Mouse (Mus musculus) embryonic facial prominence, embryonic 12.5 days (tissue): ENCODE data around the gene Cmas. TPM values are rescaled to one million over a fixed set of nuclear protein-coding genes. Genes with fewer than 3 reads are reported as not detected.

Experiments used
- ATAC-seq: fragments of 200-750 bp; cut with Nextera tagmentation; 2 replicates; pipeline ENCODE4 v1.8.0; 2017; ENCODE audit not compliant: insufficient number of reproducible peaks, insufficient read depth, low FRiP score, low TSS enrichment
- H3K27ac ChIP-seq: fragments of 300-500 bp; sonication (generic); 2 replicates; pipeline ENCODE4 v1.5.1; 2016; ENCODE audit warnings: mild to moderate bottlenecking
- H3K27me3 ChIP-seq: fragments of 300-500 bp; sonication (generic); 2 replicates; pipeline ENCODE4 v1.6.1; 2016; ENCODE audit warnings: mild to moderate bottlenecking, moderate library complexity
- H3K36me3 ChIP-seq: fragments of 300-500 bp; sonication (generic); 2 replicates; pipeline ENCODE4 v1.6.1; 2016; ENCODE audit warnings: mild to moderate bottlenecking
- H3K4me1 ChIP-seq: fragments of 300-500 bp; sonication (generic); 2 replicates; pipeline ENCODE4 v1.6.1; 2016
- H3K4me2 ChIP-seq: fragments of 300-500 bp; sonication (generic); replicated peaks from 2 replicates; pipeline ENCODE4 v1.6.1; 2016; ENCODE audit warnings: mild to moderate bottlenecking, moderate library complexity
- H3K4me3 ChIP-seq: fragments of 300-500 bp; sonication (generic); 2 replicates; pipeline ENCODE4 v1.5.1; 2016; ENCODE audit warnings: mild to moderate bottlenecking
- H3K9ac ChIP-seq: fragments of 300-500 bp; sonication (generic); 2 replicates; pipeline ENCODE4 v1.6.1; 2016; ENCODE audit warnings: mild to moderate bottlenecking, moderate library complexity
- H3K9me3 ChIP-seq: fragments of 300-500 bp; sonication (generic); 2 replicates; pipeline ENCODE4 v1.6.1; 2016; ENCODE audit warnings: mild to moderate bottlenecking, moderate library complexity
- WGBS: fragments of 180-500 bp; shearing (Covaris S2); methylation state at CpG from one replicate; pipeline ENCODE4 v1.1.7; 2016; 5-methylcytosine and 5-hydroxymethylcytosine counted together
- polyA plus RNA-seq: library from polyadenylated mRNA; unstranded; fragments of >200 nt; fragmentation: Nextera tagmentation; extraction: Ambion mirVana; gene quantifications from 2 replicates; pipeline ENCODE4 v1.2.1, GENCODE M21; 2016

Cmas gene
- polyA plus RNA-seq, 1 experiment from 2014 or later: 92.4 TPM

DNA sequence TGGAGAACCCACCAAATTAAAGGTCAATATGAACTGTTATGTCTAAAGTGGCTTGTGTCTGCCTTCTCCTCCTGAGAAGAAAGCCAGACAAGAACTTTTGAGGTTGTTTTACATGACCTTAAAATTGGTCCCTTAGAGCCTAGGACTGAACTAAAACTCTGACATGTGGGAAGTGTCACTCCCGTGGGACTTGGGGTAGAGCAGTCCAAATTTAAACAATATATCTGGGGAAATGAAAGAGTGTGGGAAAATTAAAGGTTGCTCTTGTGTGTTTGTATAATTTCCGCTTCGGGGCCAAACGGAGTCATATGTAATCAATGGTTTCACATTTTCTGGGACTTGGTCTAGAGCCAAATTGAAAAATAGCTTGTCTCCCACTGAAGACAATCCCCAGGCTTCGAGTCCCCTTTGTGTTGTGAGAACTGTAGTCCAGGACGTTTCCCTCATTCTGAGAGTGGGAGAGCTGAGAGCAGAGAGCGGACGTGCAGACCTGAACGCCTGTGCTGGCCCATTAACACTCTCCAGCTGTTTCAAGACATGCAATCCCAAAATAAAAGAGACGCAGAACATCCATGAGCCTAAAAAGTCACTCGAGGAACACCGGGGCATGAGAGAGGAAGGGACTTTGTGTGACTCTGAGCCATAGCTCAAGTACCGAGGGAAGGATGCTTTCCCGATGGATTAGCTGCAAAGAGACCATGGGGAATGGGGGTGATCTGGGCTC, 23.8 kb upstream of the Cmas start:
- Histone ChIP-seq H3K9me3 (no peaks in the 10 kb centered on the region), H3K4me3 (no peak overlapping the region), H3K27ac (peak overlapping the region; percentile 13; the same call in 1 of the 2 replicates), H3K4me2 (no peak overlapping the region), H3K27me3 (no peaks in the 10 kb centered on the region), H3K4me1 (0 out of 2 replicates have a peak, but pooled peaks cover 2% of the 10 kb centered on the region), H3K36me3 (no peaks in the 10 kb centered on the region), H3K9ac (no peak overlapping the region)
- 62% methylated on average over 14 of the region's 14 CpGs for WGBS
- ATAC-seq: no peak

DNA sequence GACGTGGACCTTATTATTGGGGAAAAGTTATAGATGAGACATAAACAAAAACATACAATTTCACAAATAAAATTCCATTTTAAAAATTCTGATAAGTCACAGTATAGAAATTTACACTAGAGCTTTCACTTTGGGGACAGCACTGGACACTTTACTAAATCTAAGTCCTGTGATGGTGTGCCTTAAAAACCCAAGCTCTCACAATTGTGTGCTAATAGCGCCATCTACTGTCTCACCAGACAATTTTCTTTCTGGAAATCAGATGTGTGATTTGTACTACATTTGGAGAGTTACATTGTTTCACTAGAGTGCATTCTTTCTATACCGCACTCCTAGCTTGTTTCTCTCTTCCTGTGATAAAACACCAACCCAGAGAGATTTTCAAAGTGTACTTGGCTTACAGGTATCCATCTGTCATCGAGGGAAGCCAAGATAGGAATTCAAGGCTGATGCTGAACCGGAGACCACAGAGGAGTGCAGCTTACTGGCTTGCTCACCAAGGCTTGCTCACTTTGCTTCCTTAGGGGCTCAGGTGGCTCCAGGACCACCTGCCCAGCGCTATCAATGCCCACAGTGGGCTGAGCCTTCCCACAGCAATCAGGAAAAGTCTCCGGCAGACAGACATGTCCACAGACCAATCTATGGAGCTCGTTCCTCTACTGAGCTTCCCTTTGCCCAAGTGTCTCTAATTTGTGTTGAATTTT, 21.0 kb upstream of the Cmas start:
- no peak overlapping the region for H3K4me3 ChIP-seq
- no peak overlapping the region for H3K9ac ChIP-seq
- no peaks in the 10 kb centered on the region for H3K9me3 ChIP-seq
- no peak overlapping the region for H3K27ac ChIP-seq
- no peaks in the 10 kb centered on the region for H3K27me3 ChIP-seq
- WGBS: 45% methylated on average over 8 of the region's 8 CpGs
- ATAC-seq: no peak
- 0 out of 2 replicates have a peak, but pooled peaks cover 2% of the 10 kb centered on the region for H3K4me1 ChIP-seq
- no peaks in the 10 kb centered on the region for H3K36me3 ChIP-seq
- H3K4me2 ChIP-seq: no peak overlapping the region

DNA sequence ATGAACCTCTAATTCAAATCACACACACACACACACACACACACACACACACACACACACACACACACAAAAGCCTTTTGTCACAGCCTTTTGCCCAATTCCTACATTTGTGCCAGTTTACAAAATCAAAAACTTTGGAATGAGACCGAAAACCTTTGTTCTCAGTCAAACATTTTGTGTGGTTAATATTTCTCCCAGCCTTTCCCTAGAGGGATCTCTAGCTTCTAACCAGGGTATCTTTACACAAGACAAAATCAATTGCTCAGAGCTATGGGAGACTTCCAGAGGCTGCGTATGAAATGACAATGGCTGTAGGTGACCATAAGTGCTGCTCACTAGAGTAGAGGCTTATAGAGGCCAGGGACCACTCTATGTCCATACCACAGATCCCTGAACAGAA, 18.3 kb upstream of the Cmas start:
- no peak overlapping the region for H3K4me2 ChIP-seq
- no peaks in the 10 kb centered on the region for H3K4me1 ChIP-seq
- no peaks in the 10 kb centered on the region for H3K9me3 ChIP-seq
- H3K36me3 ChIP-seq: no peaks in the 10 kb centered on the region
- no peak overlapping the region for H3K4me3 ChIP-seq
- no peaks in the 10 kb centered on the region for H3K27me3 ChIP-seq
- no peak overlapping the region for H3K27ac ChIP-seq
- ATAC-seq: no peak
- 91% methylated on average over 2 of the region's 2 CpGs for WGBS
- H3K9ac ChIP-seq: no peak overlapping the region

DNA sequence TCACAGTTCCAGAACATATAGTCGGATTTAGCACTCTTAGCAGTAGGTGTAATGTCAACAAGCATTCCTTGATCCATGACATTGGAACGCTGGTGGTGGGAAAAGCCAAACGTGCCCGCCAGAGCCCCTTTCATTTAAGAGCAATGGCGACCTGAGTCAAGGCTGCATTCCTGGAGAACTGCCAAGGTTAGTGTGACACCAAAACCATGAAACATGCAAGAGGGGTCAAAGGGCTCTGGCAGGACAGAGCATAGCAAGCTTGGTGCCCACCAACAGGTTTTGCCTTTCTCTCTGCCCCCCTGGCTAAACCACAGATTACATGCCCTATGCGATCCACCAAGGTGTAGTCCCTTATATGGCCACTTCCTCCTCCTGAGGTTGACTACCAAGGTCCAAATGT, 17.8 kb upstream of the Cmas start:
- Histone ChIP-seq H3K4me3 (no peak overlapping the region), H3K27me3 (no peaks in the 10 kb centered on the region), H3K9me3 (no peaks in the 10 kb centered on the region), H3K36me3 (no peaks in the 10 kb centered on the region), H3K9ac (no peak overlapping the region), H3K4me2 (no peak overlapping the region), H3K27ac (no peak overlapping the region), H3K4me1 (no peaks in the 10 kb centered on the region)
- no peak for ATAC-seq
- WGBS: 78% methylated on average over 6 of the region's 6 CpGs

DNA sequence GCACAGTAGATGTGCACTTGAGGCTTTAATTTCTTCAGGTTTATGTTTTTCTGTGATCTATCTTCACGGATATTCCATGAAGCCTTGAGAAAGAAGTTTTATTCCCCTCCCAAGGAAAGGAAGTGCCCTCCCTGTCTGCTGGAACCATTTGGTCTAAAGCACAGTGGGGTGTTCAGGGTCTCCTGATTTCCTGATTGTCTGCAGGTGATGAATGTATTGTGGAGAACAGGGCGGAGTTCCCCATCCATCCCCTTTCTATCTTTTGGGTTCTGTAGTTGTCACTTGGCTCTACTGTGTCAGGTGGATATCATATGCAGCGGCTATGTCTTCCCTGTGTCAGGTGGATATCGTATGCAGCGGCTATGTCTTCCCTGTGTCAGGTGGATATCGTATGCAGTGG, 14.7 kb upstream of the Cmas start:
- H3K4me1 ChIP-seq: no peaks in the 10 kb centered on the region
- WGBS: 85% methylated on average over 6 of the region's 6 CpGs
- no peak overlapping the region for H3K27ac ChIP-seq
- no peak overlapping the region for H3K4me3 ChIP-seq
- H3K9me3 ChIP-seq: no peaks in the 10 kb centered on the region; the same call in 1 of the 2 replicates
- no peak for ATAC-seq
- H3K36me3 ChIP-seq: no peaks in the 10 kb centered on the region
- H3K27me3 ChIP-seq: no peaks in the 10 kb centered on the region
- H3K9ac ChIP-seq: no peak overlapping the region
- no peak overlapping the region for H3K4me2 ChIP-seq

DNA sequence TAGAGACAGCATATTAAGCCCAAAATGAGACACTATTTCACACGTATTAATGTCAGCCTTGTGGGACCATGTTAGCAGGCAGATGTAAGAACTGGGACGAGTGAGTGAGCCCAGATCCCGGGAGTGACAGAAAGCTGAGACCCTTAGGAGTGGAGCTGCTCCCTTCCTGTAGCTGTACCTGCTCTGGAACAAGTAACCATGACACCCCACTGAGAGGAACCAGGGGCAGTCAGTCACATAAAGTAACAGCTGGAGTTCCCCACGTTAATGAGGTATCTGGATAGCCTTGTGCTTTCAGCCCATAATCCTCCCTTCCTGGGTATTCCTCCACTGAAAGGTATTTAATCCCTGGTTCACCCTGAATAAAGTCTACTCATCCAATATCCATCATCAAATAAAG, 13.3 kb upstream of the Cmas start:
- Histone ChIP-seq H3K4me3 (no peak overlapping the region), H3K9ac (no peak overlapping the region), H3K4me2 (no peak overlapping the region), H3K27me3 (no peaks in the 10 kb centered on the region), H3K27ac (no peak overlapping the region), H3K9me3 (no peaks in the 10 kb centered on the region; the same call in 1 of the 2 replicates), H3K4me1 (no peaks in the 10 kb centered on the region), H3K36me3 (no peaks in the 10 kb centered on the region)
- no peak for ATAC-seq
- WGBS: 54% methylated on average over 4 of the region's 4 CpGs

DNA sequence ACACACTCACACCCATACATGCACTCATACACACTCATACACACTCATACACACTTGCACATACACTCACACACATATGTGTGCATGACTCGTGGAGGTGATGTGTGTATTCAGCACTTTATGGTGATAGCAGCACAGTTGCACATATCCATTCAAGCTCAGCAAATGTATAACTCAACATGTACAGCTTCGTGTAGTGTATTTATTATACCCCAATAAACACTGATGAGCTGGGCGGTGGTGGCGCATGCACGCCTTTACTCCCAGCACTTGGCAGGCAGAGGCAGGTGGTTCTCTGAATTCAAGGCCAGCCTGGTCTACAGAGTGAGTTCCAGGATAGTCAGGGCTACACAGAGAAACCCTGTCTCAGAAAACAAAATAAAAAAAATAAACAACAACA, 11.0 kb upstream of the Cmas start:
- ATAC-seq: no peak
- no peak overlapping the region for H3K4me2 ChIP-seq

DNA sequence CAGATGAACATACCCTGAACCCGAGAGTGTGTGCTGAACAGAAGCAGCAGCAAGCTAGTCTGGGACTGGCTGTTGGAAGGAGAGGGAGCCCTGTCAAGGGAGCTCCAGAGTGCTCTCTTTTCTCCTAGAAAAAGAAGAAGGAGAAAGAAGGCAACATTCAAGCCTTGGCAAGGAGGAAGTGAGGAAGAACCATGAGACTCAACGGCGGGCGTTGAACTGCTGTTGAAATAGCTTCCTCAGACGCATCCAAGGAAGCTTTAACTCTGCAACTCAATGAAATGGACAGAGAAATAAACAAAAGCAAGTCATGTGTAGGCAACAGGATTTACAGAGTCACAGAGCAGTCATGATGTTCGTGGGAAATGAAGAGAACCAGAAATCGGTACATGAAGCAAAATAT, 9.7 kb upstream of the Cmas start:
- Histone ChIP-seq H3K4me1 (no peaks in the 10 kb centered on the region), H3K27ac (peak overlapping the region; percentile 26; the same call in 1 of the 2 replicates), H3K4me2 (no peak overlapping the region), H3K36me3 (no peaks in the 10 kb centered on the region), H3K9ac (no peak overlapping the region), H3K4me3 (no peak overlapping the region), H3K9me3 (no peaks in the 10 kb centered on the region; the same call in 1 of the 2 replicates), H3K27me3 (no peaks in the 10 kb centered on the region)
- no peak for ATAC-seq
- 67% methylated on average over 7 of the region's 7 CpGs for WGBS

More for the DNA sequence above, 11.0 kb upstream of the Cmas start:
- WGBS: 90% methylated on average over 5 of the region's 5 CpGs
- Histone ChIP-seq H3K9me3 (no peaks in the 10 kb centered on the region; the same call in 1 of the 2 replicates), H3K4me3 (no peak overlapping the region), H3K27me3 (no peaks in the 10 kb centered on the region), H3K9ac (no peak overlapping the region), H3K27ac (no peak overlapping the region), H3K36me3 (no peaks in the 10 kb centered on the region), H3K4me1 (no peaks in the 10 kb centered on the region)

DNA sequence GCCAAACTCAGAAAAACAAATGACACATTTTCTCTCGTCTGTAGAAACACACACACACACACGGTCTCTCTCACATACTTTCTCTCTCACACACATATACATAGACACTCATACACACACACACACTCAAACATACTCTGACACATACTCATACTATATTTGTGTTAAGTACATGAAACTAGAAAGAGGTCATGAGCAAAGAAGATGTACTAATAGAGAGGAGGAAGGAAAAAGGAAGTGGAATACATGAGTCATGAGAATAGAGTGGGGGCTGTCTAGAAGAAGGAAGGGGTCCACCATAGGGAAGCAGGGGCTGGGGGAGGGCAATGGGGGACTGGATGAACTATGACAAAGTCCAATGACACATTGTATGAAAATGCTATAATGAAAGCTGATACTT, 9.3 kb upstream of the Cmas start:
- H3K4me1 ChIP-seq: no peaks in the 10 kb centered on the region
- H3K27me3 ChIP-seq: no peaks in the 10 kb centered on the region
- H3K9me3 ChIP-seq: no peaks in the 10 kb centered on the region; the same call in 1 of the 2 replicates
- 73% methylated on average over 2 of the region's 2 CpGs for WGBS
- no peak overlapping the region for H3K27ac ChIP-seq
- ATAC-seq: no peak
- no peak overlapping the region for H3K4me3 ChIP-seq
- H3K9ac ChIP-seq: no peak overlapping the region
- no peaks in the 10 kb centered on the region for H3K36me3 ChIP-seq
- H3K4me2 ChIP-seq: no peak overlapping the region

DNA sequence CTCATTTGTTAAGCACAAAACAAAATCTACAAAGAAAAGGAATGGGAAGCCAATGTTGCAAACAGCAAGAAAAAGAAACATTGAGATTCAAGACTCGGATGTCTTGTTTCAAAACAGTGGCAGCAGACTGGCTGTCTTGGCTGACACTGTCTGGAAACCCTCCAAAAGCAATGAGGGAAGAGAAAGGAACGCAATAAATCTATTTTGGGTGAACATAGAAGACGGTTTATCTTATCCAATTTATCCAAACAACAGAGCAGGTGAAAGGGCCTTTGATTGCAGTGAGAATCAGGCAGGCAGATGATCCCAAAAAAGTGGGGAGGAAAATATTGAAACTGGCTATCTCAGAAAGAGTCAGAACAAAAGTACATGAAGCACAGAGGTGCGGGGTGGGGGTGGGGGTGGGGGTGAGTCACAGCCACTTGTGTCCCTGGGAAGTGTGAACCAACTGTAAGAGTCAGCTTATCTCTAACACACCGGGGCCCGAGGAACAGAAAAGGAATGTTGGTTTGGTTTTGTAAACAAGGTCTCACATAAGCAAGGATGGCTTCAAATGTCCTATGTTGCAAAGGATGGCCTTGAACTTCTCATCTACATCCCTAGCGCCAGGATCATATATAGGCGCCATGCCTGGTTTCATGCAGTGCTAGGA, 8.3 kb upstream of the Cmas start:
- 82% methylated on average over 8 of the region's 8 CpGs for WGBS
- H3K9ac ChIP-seq: no peak overlapping the region
- H3K4me2 ChIP-seq: no peak overlapping the region
- H3K27ac ChIP-seq: no peak overlapping the region
- no peaks in the 10 kb centered on the region; the same call in 1 of the 2 replicates for H3K9me3 ChIP-seq
- peaks cover 4% of the 10 kb centered on the region for H3K27me3 ChIP-seq
- no peak for ATAC-seq
- H3K36me3 ChIP-seq: no peaks in the 10 kb centered on the region
- no peaks in the 10 kb centered on the region for H3K4me1 ChIP-seq
- no peak overlapping the region for H3K4me3 ChIP-seq

DNA sequence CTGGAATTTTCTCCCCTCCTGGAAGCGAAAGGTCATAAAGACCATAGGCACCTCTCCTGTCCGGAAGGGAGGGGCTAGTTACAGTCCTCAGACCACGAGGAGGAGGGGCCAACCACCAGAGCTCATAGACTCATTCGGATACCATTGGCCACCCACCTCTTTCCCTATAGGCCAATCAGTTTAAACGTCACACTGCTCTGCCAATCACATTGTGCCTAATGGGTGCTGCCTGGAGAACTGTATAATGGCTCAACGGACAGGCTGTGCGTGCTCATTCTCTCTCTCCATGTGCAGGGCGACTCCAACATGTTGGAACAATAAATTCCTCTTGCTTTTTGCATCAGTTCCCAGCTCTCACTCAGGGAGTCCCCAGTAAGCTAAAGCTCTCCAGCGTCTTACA, 5.1 kb upstream of the Cmas start:
- peaks cover 18% of the 10 kb centered on the region for H3K27me3 ChIP-seq
- no peaks in the 10 kb centered on the region for H3K9me3 ChIP-seq
- no peaks in the 10 kb centered on the region for H3K4me1 ChIP-seq
- 46% methylated on average over 9 of the region's 9 CpGs for WGBS
- H3K36me3 ChIP-seq: no peaks in the 10 kb centered on the region
- ATAC-seq: no peak
- H3K27ac ChIP-seq: no peak overlapping the region
- no peak overlapping the region for H3K9ac ChIP-seq
- H3K4me2 ChIP-seq: no peak overlapping the region
- H3K4me3 ChIP-seq: no peak overlapping the region
